Mouse (Mus musculus) heart, postnatal 0 days (tissue): ENCODE results near the gene Calm5. TPM values are rescaled to one million over a fixed set of nuclear protein-coding genes. Genes with fewer than 3 reads are reported as not detected.

Experiments used
- ATAC-seq: fragments of 200-750 bp; cut with Nextera tagmentation; 2 replicates; pipeline ENCODE4 v1.8.0; 2017; ENCODE audit warnings: low read depth, moderate number of reproducible peaks, moderate library complexity; ENCODE audit not compliant: insufficient read depth
- DNase-seq: peaks from one replicate; pipeline ENCODE4 v3.0.0-alpha.2; 2016; ENCODE audit warnings: low spot score
- H3K27ac ChIP-seq: fragments of 300-500 bp; sonication (generic); 2 replicates; pipeline ENCODE4 v1.5.1; 2014; ENCODE audit warnings: low read depth, mild to moderate bottlenecking
- H3K27me3 ChIP-seq: fragments of 300-500 bp; sonication (generic); 2 replicates; pipeline ENCODE4 v1.6.1; 2014; ENCODE audit warnings: low read length, mixed read lengths; ENCODE audit not compliant: control insufficient read depth, insufficient read depth
- H3K36me3 ChIP-seq: fragments of 300-500 bp; sonication (generic); replicated peaks from 2 replicates; pipeline ENCODE4 v1.6.1; 2014; ENCODE audit warnings: low read length, mixed read lengths; ENCODE audit not compliant: control insufficient read depth, insufficient read depth
- H3K4me1 ChIP-seq: fragments of 300-500 bp; sonication (generic); 2 replicates; pipeline ENCODE4 v1.6.1; 2014; ENCODE audit warnings: antibody characterized with exemption; ENCODE audit not compliant: control insufficient read depth, insufficient read depth
- H3K4me2 ChIP-seq: fragments of 300-500 bp; sonication (generic); 2 replicates; pipeline ENCODE4 v1.6.1; 2014; ENCODE audit warnings: low read depth, mild to moderate bottlenecking, low read length, moderate library complexity
- H3K4me3 ChIP-seq: fragments of 300-500 bp; sonication (generic); 2 replicates; pipeline ENCODE4 v1.5.1; 2014; ENCODE audit warnings: low read depth, low read length
- H3K9ac ChIP-seq: fragments of 300-500 bp; sonication (generic); replicated peaks from 2 replicates; pipeline ENCODE4 v1.6.1; 2014; ENCODE audit warnings: low read depth, low read length, mixed read lengths
- H3K9me3 ChIP-seq: fragments of 300-500 bp; sonication (generic); replicated peaks from 2 replicates; pipeline ENCODE4 v1.6.1; 2016; ENCODE audit warnings: low read length; ENCODE audit not compliant: control insufficient read depth
- CTCF ChIP-seq: IDR thresholded peaks from 2 replicates; pipeline ENCODE4 v1.5.1; 2016; ENCODE audit warnings: antibody characterized with exemption, control low read depth, low read depth
- EP300 ChIP-seq: IDR thresholded peaks from 2 replicates; pipeline ENCODE4 v1.6.1; 2016; ENCODE audit warnings: antibody characterized with exemption, low read depth
- WGBS: fragments of 180-500 bp; shearing (Covaris S2); extraction: QIAGEN DNeasy Blood & Tissue Kit; methylation state at CpG from one replicate; pipeline ENCODE4 v1.1.7; 2014; 5-methylcytosine and 5-hydroxymethylcytosine counted together
- polyA plus RNA-seq: library from polyadenylated mRNA; unstranded; fragments of >200 nt; fragmentation: Nextera tagmentation; extraction: Ambion mirVana; gene quantifications from 2 replicates; pipeline ENCODE4 v1.2.1, GENCODE M21; 2015
- total RNA-seq: library from RNA; depleted of rRNA; stranded (reverse); fragments of >200 nt; gene quantifications from 2 replicates; pipeline ENCODE4 v1.2.3, GENCODE M21; 2014; ENCODE audit warnings: low replicate concordance

The Calm5 gene
- total and polyA plus RNA-seq, 2 experiments from 2014 or later: not detected

DNA sequence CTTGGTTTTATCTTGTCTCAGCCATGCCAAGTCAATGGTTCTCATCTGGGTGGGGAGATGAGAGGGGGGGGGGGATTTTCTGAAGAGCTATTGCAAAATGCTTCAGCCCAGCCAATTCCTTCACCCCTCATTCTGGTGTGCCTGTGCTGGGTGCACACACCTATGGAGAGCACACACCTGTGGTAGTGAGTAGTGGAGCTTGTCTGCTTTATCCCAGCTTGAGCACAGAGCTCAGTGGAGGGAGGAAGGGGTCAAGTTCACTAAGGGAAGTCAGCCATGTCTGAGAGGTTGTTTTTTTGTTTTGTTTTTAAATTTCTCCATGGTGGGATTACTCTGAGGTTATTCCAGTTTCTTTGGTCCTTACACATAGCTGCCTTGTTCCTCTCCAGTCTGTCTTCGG lies 2.3 kb downstream of the Calm5 start:
- H3K4me2 ChIP-seq: no peak overlapping the region
- H3K4me3 ChIP-seq: no peak overlapping the region
- TF ChIP-seq EP300: no peak
- TF ChIP-seq CTCF: no peak
- no peaks in the 10 kb centered on the region for H3K27me3 ChIP-seq
- no peak for ATAC-seq
- DNase-seq: no peak
- no peaks in the 10 kb centered on the region for H3K9me3 ChIP-seq
- H3K9ac ChIP-seq: no peak overlapping the region
- 0 out of 2 replicates have a peak, but pooled peaks cover 7% of the 10 kb centered on the region for H3K4me1 ChIP-seq
- WGBS: 84% methylated on average over 1 of the region's 1 CpGs
- no peaks in the 10 kb centered on the region for H3K36me3 ChIP-seq
- no peak overlapping the region for H3K27ac ChIP-seq

DNA sequence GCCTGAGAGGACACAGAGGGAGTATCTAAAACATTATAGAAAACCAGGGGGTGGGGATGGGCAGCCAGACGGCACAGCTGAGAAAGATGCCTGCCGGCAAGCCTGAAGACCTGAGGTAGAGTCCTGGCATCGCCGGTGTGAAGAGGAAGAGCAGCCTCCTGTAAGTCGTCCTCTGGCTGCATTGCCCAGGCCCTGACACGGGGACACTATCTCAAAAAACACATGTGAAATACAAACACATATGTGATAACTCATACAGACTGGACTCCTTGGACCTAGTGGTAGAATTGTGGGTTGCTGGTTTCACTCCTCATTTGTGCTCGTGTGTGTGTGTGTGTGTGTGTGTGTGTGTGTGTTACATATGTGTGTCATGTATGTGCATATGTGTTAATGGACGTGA lies 7.3 kb downstream of the Calm5 start:
- H3K9ac ChIP-seq: no peak overlapping the region
- no peak for ATAC-seq
- no peak for DNase-seq
- WGBS: 73% methylated on average over 8 of the region's 8 CpGs
- no peaks in the 10 kb centered on the region for H3K9me3 ChIP-seq
- H3K36me3 ChIP-seq: no peaks in the 10 kb centered on the region
- no peak overlapping the region for H3K27ac ChIP-seq
- H3K4me3 ChIP-seq: no peak overlapping the region
- H3K4me2 ChIP-seq: no peak overlapping the region
- TF ChIP-seq EP300: no peak
- no peak for TF ChIP-seq CTCF
- H3K4me1 ChIP-seq: 0 out of 2 replicates have a peak, but pooled peaks cover 7% of the 10 kb centered on the region
- no peaks in the 10 kb centered on the region for H3K27me3 ChIP-seq

DNA sequence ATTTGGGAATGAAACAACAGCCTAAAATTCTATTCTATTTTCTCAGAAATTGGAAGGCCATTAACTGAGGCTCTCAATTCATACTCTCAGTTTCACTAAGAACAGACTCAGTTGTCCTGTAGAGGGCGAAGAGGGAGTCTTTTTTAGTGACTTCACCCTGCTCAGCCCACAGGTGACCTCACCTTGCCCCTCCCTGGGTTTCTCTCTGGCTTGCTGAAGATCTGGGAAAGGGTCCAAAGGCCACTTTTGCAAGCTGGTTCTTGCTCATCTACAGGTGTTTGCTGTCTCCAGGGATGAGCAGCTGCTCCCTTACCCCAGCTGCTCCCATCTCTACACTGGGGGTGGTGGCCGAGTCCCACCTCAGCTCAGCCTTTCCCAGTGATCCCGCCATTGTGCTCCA lies 8.4 kb downstream of the Calm5 start:
- no peak for DNase-seq
- ATAC-seq: no peak
- H3K4me2 ChIP-seq: no peak overlapping the region
- no peak overlapping the region for H3K4me3 ChIP-seq
- H3K9me3 ChIP-seq: no peaks in the 10 kb centered on the region
- H3K27me3 ChIP-seq: no peaks in the 10 kb centered on the region
- no peak for TF ChIP-seq EP300
- TF ChIP-seq CTCF: no peak
- H3K4me1 ChIP-seq: no peaks in the 10 kb centered on the region
- no peak overlapping the region for H3K9ac ChIP-seq
- H3K27ac ChIP-seq: no peak overlapping the region
- no peaks in the 10 kb centered on the region for H3K36me3 ChIP-seq
- 79% methylated on average over 3 of the region's 3 CpGs for WGBS

DNA sequence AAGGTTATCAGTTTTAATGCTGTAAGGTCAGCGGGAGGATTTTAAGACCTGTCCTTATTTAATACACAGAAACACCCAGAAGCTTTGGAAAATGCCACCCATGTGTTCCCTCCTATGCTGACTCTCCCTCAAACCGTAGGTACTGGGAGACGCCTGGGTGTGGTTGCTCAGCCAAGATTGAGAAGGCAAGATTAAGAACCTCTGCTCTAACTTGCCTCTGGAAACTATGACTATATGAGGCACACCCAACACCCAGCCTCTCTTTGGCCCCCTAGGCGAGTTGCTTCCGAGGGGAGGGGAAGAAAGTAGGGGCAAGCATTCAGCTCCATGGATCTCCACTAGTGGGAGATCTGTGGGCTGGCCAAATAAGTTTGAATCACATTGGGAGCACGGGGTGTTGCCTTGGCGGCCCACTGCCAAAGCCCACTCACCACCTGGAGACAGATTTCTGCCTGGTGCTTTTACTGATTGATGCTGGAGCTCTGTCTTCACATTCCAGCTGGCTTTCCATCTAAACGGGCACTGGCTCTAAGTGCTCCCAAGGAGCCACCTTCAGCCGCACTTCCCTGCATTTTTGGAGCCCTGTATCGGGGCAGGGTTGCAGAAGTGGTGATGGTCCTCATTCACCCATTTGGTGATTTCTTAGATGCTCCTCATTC lies 9.1 kb downstream of the Calm5 start:
- ATAC-seq: no peak
- no peak for DNase-seq
- Histone ChIP-seq H3K4me1 (no peaks in the 10 kb centered on the region), H3K4me3 (no peak overlapping the region), H3K27ac (no peak overlapping the region), H3K36me3 (no peaks in the 10 kb centered on the region), H3K27me3 (no peaks in the 10 kb centered on the region), H3K9ac (no peak overlapping the region), H3K4me2 (no peak overlapping the region), H3K9me3 (no peaks in the 10 kb centered on the region)
- TF ChIP-seq EP300 (no peak), CTCF (no peak)
- 78% methylated on average over 10 of the region's 10 CpGs for WGBS

DNA sequence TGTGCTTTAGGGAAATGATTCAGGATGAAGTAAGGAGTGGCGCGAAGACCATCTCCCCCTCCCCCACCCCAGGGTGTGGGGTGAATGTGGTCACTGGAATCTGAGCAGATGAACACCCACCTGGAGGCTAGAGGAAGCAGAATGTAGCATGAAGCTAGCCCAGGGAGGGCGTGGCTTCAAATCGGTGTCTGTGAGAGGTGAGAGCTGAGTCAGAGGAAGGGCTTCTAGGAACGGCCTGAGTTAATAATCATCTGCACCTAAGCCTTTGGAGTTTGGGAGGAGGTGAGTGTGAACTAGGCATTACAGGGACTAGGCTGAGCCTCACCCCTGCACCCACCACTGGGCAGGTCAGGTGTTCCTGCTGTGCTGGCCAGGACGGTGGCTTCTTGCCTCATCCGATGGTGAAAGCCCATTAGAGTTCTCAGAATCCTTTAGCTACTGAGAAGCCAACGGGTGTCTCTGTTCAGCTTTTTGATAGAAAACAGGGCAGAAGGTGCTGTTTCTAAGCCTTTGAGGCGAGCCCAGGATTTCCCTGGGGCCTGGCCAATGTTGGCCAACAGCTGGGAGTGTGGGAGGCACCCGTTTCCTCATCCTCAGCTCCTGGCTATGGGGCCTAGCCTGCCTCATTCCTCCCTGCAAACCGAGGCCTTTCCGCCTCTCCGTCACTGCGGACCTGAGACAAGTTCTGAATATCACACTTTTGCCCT lies 11.8 kb downstream of the Calm5 start:
- no peak for TF ChIP-seq EP300
- no peak for TF ChIP-seq CTCF
- DNase-seq: no peak
- no peak overlapping the region for H3K27ac ChIP-seq

More for the DNA sequence above, 11.8 kb downstream of the Calm5 start:
- Histone ChIP-seq H3K9ac (no peak overlapping the region), H3K4me2 (no peak overlapping the region), H3K36me3 (no peaks in the 10 kb centered on the region), H3K4me1 (no peaks in the 10 kb centered on the region), H3K4me3 (no peak overlapping the region), H3K27me3 (no peaks in the 10 kb centered on the region), H3K9me3 (no peaks in the 10 kb centered on the region)
- ATAC-seq: peak; percentile 49; the same call in 1 of the 2 replicates
- WGBS: 66% methylated on average over 14 of the region's 14 CpGs
